Mouse (Mus musculus): ENCODE data around the gene Ntng1.

GRCm38 (mm10) chr3:110043641-110044187, 100.1 kb downstream of the Ntng1 start:
- TF ChIP-seq EP300 (IDR thresholded peaks at IDR 0.05; ENCODE audit: insufficient read depth, low read depth, low read length), result no peak
- no peak for TF ChIP-seq CTCF (IDR thresholded peaks at IDR 0.05)
- TF ChIP-seq POLR2A (IDR thresholded peaks at IDR 0.05; ENCODE audit: insufficient read depth, low read depth, low read length), result no peak

Measured in heart, adult 2 months (tissue).